Mouse (Mus musculus) G1E (cell line): ENCODE data around the gene Tex33.

Experiments used
- CTCF ChIP-seq: IDR thresholded peaks from 2 replicates; pipeline ENCODE4 v1.5.1; 2012; ENCODE audit warnings: low read depth, low read length, inconsistent platforms, mixed read lengths
- GATA1 ChIP-seq: IDR thresholded peaks from 2 replicates; pipeline ENCODE4 v1.6.1; 2012; ENCODE audit warnings: borderline replicate concordance, low read length, inconsistent platforms, mixed read lengths
- GATA2 ChIP-seq: IDR thresholded peaks from 2 replicates; pipeline ENCODE4 v1.6.1; 2012; ENCODE audit warnings: low read depth, low read length, inconsistent platforms, borderline replicate concordance

- TF ChIP-seq GATA1 (no peak), CTCF (no peak), GATA2 (no peak)
Measured at GRCm38 (mm10) chr15:78380208-78380607, 15.5 kb downstream of the Tex33 start.
